Mouse (Mus musculus): ENCODE measurements around the gene Itpa.

Itpa gene

GRCm38 (mm10) chr2:130656536-130656935, 10.9 kb upstream of the Itpa start:
- no peak for DNase-seq

- DNase-seq = no peak
These were observed 9.9 kb upstream of the Itpa start for GRCm38 (mm10) chr2:130657541-130657940.

- no peak for DNase-seq
These were observed 8.9 kb upstream of the Itpa start for GRCm38 (mm10) chr2:130658530-130658929.

- no peak for DNase-seq
These were observed 4.1 kb upstream of the Itpa start for GRCm38 (mm10) chr2:130663342-130663741.

- peak; percentile 93 to 95 for DNase-seq
These were observed 3.2 kb upstream of the Itpa start, which contains the start of gene Ddrgk1 for GRCm38 (mm10) chr2:130664102-130664701. TSS of gene Ddrgk1 (minus strand) at chr2:130664659.

- no peak for DNase-seq
These were observed 9.8 kb downstream of the Itpa start for GRCm38 (mm10) chr2:130677211-130677610.

- DNase-seq = no peak
These were observed 11.7 kb downstream of the Itpa start for GRCm38 (mm10) chr2:130679154-130679553.

GRCm38 (mm10) chr2:130679899-130680298, 12.5 kb downstream of the Itpa start:
- DNase-seq = no peak

- no peak for DNase-seq
These were observed 14.1 kb downstream of the Itpa start for GRCm38 (mm10) chr2:130681531-130681930.

- DNase-seq = no peak
These were observed 18.0 kb downstream of the Itpa start for GRCm38 (mm10) chr2:130685426-130685825.

- no peak for DNase-seq
These were observed 21.6 kb downstream of the Itpa start for GRCm38 (mm10) chr2:130689011-130689410.

GRCm38 (mm10) chr2:130693563-130693962, 26.2 kb downstream of the Itpa start:
- no peak for DNase-seq

GRCm38 (mm10) chr2:130696700-130697152, 29.3 kb downstream of the Itpa start:
- peak; percentile 14 to 20 for DNase-seq

GRCm38 (mm10) chr2:130697153-130697810, 29.9 kb downstream of the Itpa start, which contains the start of gene Slc4a11:
TSS of gene Slc4a11 (minus strand) at chr2:130697519.
- DNase-seq = peak; percentile 24 to 28

- no peak for DNase-seq
These were observed 30.4 kb downstream of the Itpa start for GRCm38 (mm10) chr2:130697821-130698266.

GRCm38 (mm10) chr2:130704040-130705001, 36.9 kb downstream of the Itpa start:
- peak; percentile 58 for DNase-seq

- peak in 1 of 2 experiments; percentile 17 for DNase-seq
These were observed 37.8 kb downstream of the Itpa start for GRCm38 (mm10) chr2:130705178-130705577.

GRCm38 (mm10) chr2:130706602-130707001, 39.2 kb downstream of the Itpa start:
- no peak for DNase-seq

- no peak for DNase-seq
These were observed 39.6 kb downstream of the Itpa start for GRCm38 (mm10) chr2:130707057-130707456.

GRCm38 (mm10) chr2:130717951-130718350, 50.5 kb downstream of the Itpa start:
- DNase-seq = no peak

GRCm38 (mm10) chr2:130724369-130724768, 57.0 kb downstream of the Itpa start:
- peak; percentile 75 to 77 for DNase-seq

GRCm38 (mm10) chr2:130727752-130728151, 60.3 kb downstream of the Itpa start:
- no peak for DNase-seq

Data from cerebellum, postnatal 14 days (tissue).